ENCODE assay signal across 8 mouse cellular contexts in genomic region chrX:7610536-7611258, GRCm38 (mm10). TPM values are rescaled to one million over a fixed set of nuclear protein-coding genes. Genes with fewer than 3 reads are reported as not detected.
DNase-seq lines count a peak whose midpoint lies in the region; ATAC-seq and TF ChIP-seq lines count a peak whose summit lies in the region.

No protein-coding gene starts in this region.

- TF ChIP-seq EP300 in liver, postnatal 0 days (IDR thresholded peaks at IDR 0.05; ENCODE audit: low read depth), result no peak
- TF ChIP-seq EP300 in stomach, postnatal 0 days (optimal IDR thresholded peaks at IDR 0.05), result no peak

- H3K27ac ChIP-seq in hindbrain, embryonic 10.5 days, result no peak overlapping the region
- H3K27ac ChIP-seq in liver, postnatal 0 days (ENCODE audit: low read depth), result no peak overlapping the region
- no peak overlapping the region for H3K27ac ChIP-seq in stomach, postnatal 0 days (replicated peaks)

- no peak overlapping the region for H3K9ac ChIP-seq in liver, postnatal 0 days (replicated peaks)
- H3K9ac ChIP-seq in stomach, postnatal 0 days (ENCODE audit: low read length), result 0 out of 2 replicates have a peak overlapping the region, but pooled peaks have one; percentile 18

- 0 out of 2 replicates have a peak, but pooled peaks cover 3% of the 10 kb centered on the region for H3K9me3 ChIP-seq in hindbrain, embryonic 10.5 days
- no peaks in the 10 kb centered on the region for H3K9me3 ChIP-seq in liver, postnatal 0 days (ENCODE audit: low read length)
- no peaks in the 10 kb centered on the region for H3K9me3 ChIP-seq in stomach, postnatal 0 days (ENCODE audit: control insufficient read depth, low read length)

- H3K4me3 ChIP-seq in hindbrain, embryonic 10.5 days, result peak overlapping the region; percentile 49
- peak overlapping the region; percentile 19; the same call in 1 of the 2 replicates for H3K4me3 ChIP-seq in liver, postnatal 0 days (ENCODE audit: low read depth, low read length)
- H3K4me3 ChIP-seq in stomach, postnatal 0 days (ENCODE audit: low read depth, low read length), result peak overlapping the region; percentile 31

- 22% methylated on average over 26 of the region's 26 CpGs for WGBS in hindbrain, embryonic 10.5 days
- WGBS in liver, postnatal 0 days (ENCODE audit: insufficient replicate concordance), result 28% methylated on average over 26 of the region's 26 CpGs
- 23% methylated on average over 25 of the region's 26 CpGs for WGBS in stomach, postnatal 0 days

- peaks cover 17% of the 10 kb centered on the region for H3K27me3 ChIP-seq in hindbrain, embryonic 10.5 days (ENCODE audit: insufficient read depth, poor library complexity, severe bottlenecking)
- peaks cover 11% of the 10 kb centered on the region; the same call in 1 of the 2 replicates for H3K27me3 ChIP-seq in liver, postnatal 0 days (ENCODE audit: insufficient read depth, low read length)
- H3K27me3 ChIP-seq in stomach, postnatal 0 days (ENCODE audit: control insufficient read depth, insufficient read depth, low read length), result no peaks in the 10 kb centered on the region

- no peak for ATAC-seq in liver, postnatal 0 days
- 0 out of 2 replicates have a peak, but pooled peaks have one; percentile 21 for ATAC-seq in stomach, postnatal 0 days (ENCODE audit: low FRiP score, low TSS enrichment)

- DNase-seq in left cerebral cortex, postnatal 14 days (ENCODE audit: low spot score in 2 of 2), result peak; percentile 7 to 28
- no peak for DNase-seq in left cerebral cortex, adult 11 months (ENCODE audit: low spot score)
- DNase-seq in cerebellum, adult 9-10 months, result peak; percentile 35
- DNase-seq in hindbrain, embryonic 10.5 days (ENCODE audit: low spot score), result peak; percentile 3
- DNase-seq in liver, postnatal 0 days, result no peak
- DNase-seq in stomach, postnatal 0 days (ENCODE audit: low spot score), result no peak
- no peak for DNase-seq in thymus, postnatal 25 days
- DNase-seq in thymus, postnatal 14 days, result no peak

- TF ChIP-seq CTCF in liver, postnatal 0 days (IDR thresholded peaks at IDR 0.05; ENCODE audit: low read depth), result no peak
- TF ChIP-seq CTCF in stomach, postnatal 0 days (IDR thresholded peaks at IDR 0.05; ENCODE audit: low read depth), result no peak

- H3K4me2 ChIP-seq in liver, postnatal 0 days (ENCODE audit: low read depth, low read length), result peak overlapping the region; percentile 40
- H3K4me2 ChIP-seq in stomach, postnatal 0 days (replicated peaks; ENCODE audit: low read depth), result peak overlapping the region; percentile 58

- H3K4me1 ChIP-seq in hindbrain, embryonic 10.5 days (replicated peaks), result peaks cover 9% of the 10 kb centered on the region; the same call in 1 of the 2 replicates
- H3K4me1 ChIP-seq in liver, postnatal 0 days (ENCODE audit: insufficient read depth), result no peaks in the 10 kb centered on the region
- no peaks in the 10 kb centered on the region for H3K4me1 ChIP-seq in stomach, postnatal 0 days (replicated peaks; ENCODE audit: control insufficient read depth, insufficient read depth)

- no peaks in the 10 kb centered on the region for H3K36me3 ChIP-seq in hindbrain, embryonic 10.5 days
- H3K36me3 ChIP-seq in liver, postnatal 0 days (replicated peaks; ENCODE audit: insufficient read depth, low read length), result no peaks in the 10 kb centered on the region
- no peaks in the 10 kb centered on the region for H3K36me3 ChIP-seq in stomach, postnatal 0 days (ENCODE audit: control insufficient read depth, insufficient read depth, low read length)

- intact Hi-C loops in left cerebral cortex, postnatal 14 days (cut with DNase I), result no loop called here

RNA-seq across cellular contexts. Expression of gene Cacna1f, which starts 3.8 kb away (rescaled TPM):
- under 1 TPM in 1 of 2 experiments, not detected in 1; 0.19 TPM for total RNA-seq in left cerebral cortex, postnatal 14 days (2021)
- not detected in 2 replicates for polyA plus RNA-seq in hindbrain, embryonic 10.5 days (2016; fragmentation: Nextera tagmentation; extraction: Ambion mirVana)
- polyA plus RNA-seq in liver, postnatal 0 days (2015; fragmentation: Nextera tagmentation; extraction: Ambion mirVana), result 0.05 and 0.07 TPM in 2 replicates
- polyA plus RNA-seq in stomach, postnatal 0 days (2015; fragmentation: Nextera tagmentation; extraction: Ambion mirVana), result not detected in 2 replicates

RNA-seq across cellular contexts. Expression of gene Ccdc22, which starts 5.4 kb away (rescaled TPM):
- 10 to 100 TPM; 26.2 to 26.3 TPM for total RNA-seq in left cerebral cortex, postnatal 14 days (2021)
- polyA plus RNA-seq in hindbrain, embryonic 10.5 days (2016; fragmentation: Nextera tagmentation; extraction: Ambion mirVana), result 33.5 and 34.4 TPM in 2 replicates
- polyA plus RNA-seq in liver, postnatal 0 days (2015; fragmentation: Nextera tagmentation; extraction: Ambion mirVana), result 9.9 and 10.5 TPM in 2 replicates
- 13.8 and 14.0 TPM in 2 replicates for polyA plus RNA-seq in stomach, postnatal 0 days (2015; fragmentation: Nextera tagmentation; extraction: Ambion mirVana)

RNA-seq across cellular contexts. Expression of gene Syp, which starts 27.6 kb away (rescaled TPM):
- total RNA-seq in left cerebral cortex, postnatal 14 days (2021), result 1,000 to 10,000 TPM; 2,344 to 2,346 TPM
- 18.5 and 26.5 TPM in 2 replicates for polyA plus RNA-seq in hindbrain, embryonic 10.5 days (2016; fragmentation: Nextera tagmentation; extraction: Ambion mirVana)
- 0.04 TPM in 1 of 2 replicates, not detected in the other for polyA plus RNA-seq in liver, postnatal 0 days (2015; fragmentation: Nextera tagmentation; extraction: Ambion mirVana)
- polyA plus RNA-seq in stomach, postnatal 0 days (2015; fragmentation: Nextera tagmentation; extraction: Ambion mirVana), result 6.5 and 6.8 TPM in 2 replicates

RNA-seq across cellular contexts. Expression of gene Ppp1r3f, which starts 36.6 kb away (rescaled TPM):
- total RNA-seq in left cerebral cortex, postnatal 14 days (2021), result 10 to 100 TPM; 16.4 to 16.7 TPM
- 2.5 and 2.8 TPM in 2 replicates for polyA plus RNA-seq in hindbrain, embryonic 10.5 days (2016; fragmentation: Nextera tagmentation; extraction: Ambion mirVana)
- 0.26 and 0.35 TPM in 2 replicates for polyA plus RNA-seq in liver, postnatal 0 days (2015; fragmentation: Nextera tagmentation; extraction: Ambion mirVana)
- 0.79 and 1.0 TPM in 2 replicates for polyA plus RNA-seq in stomach, postnatal 0 days (2015; fragmentation: Nextera tagmentation; extraction: Ambion mirVana)

RNA-seq across cellular contexts. Expression of gene Foxp3, which starts 37.3 kb away (rescaled TPM):
- total RNA-seq in left cerebral cortex, postnatal 14 days (2021), result not detected
- 0.07 and 0.08 TPM in 2 replicates for polyA plus RNA-seq in hindbrain, embryonic 10.5 days (2016; fragmentation: Nextera tagmentation; extraction: Ambion mirVana)
- polyA plus RNA-seq in liver, postnatal 0 days (2015; fragmentation: Nextera tagmentation; extraction: Ambion mirVana), result not detected in 2 replicates
- not detected in 2 replicates for polyA plus RNA-seq in stomach, postnatal 0 days (2015; fragmentation: Nextera tagmentation; extraction: Ambion mirVana)

Comparison
In these comparisons a context has a peak if more than half of its experiments do, and no peak if none do; other contexts are left out.
1. DNase-seq: peak in left cerebral cortex, postnatal 14 days (2 of 2), cerebellum, adult 9-10 months (single experiment) and hindbrain, embryonic 10.5 days (single experiment); none in left cerebral cortex, adult 11 months (single experiment), liver, postnatal 0 days (single experiment), stomach, postnatal 0 days (single experiment), thymus, postnatal 25 days (single experiment) and thymus, postnatal 14 days (single experiment).
2. Peak in every context shown above with its lines, with median percentiles within 50 percentile points of each other: H3K4me3 ChIP-seq.